Comparison of ENCODE assay signal across 9 mouse cellular contexts in genomic region chr6:8949665-8950201, GRCm38 (mm10). TPM values are rescaled to one million over a fixed set of nuclear protein-coding genes. Genes with fewer than 3 reads are reported as not detected.
DNase-seq lines count a peak whose midpoint lies in the region; ATAC-seq lines count a peak whose summit lies in the region.
"Had no signal": no experiment of that assay in that cellular context is flagged by ENCODE, and none has a peak within 500 bp of the region (broad histone marks: within the 10 kb centered on the region; RNA-seq: fewer than 3 reads in every experiment).

No protein-coding gene starts in this region.

- DNase-seq in cerebellum, adult 11-12 months = peak; percentile 45
- DNase-seq in cerebellum, adult 9-10 months = no peak
- DNase-seq in R1 (ENCODE audit: low read depth, low spot score) = peak; percentile 20
- peak; percentile 26 for DNase-seq in right cerebral cortex, postnatal 25 days
- DNase-seq in c-Kit-positive CD71-positive TER-119-positive erythroid progenitor cells, embryonic 14.5 days (ENCODE audit: low spot score) = no peak
- DNase-seq in gastrocnemius, postnatal 25 days = no peak

- H3K9ac ChIP-seq in embryonic facial prominence, embryonic 15.5 days = no peak overlapping the region
- H3K9ac ChIP-seq in intestine, embryonic 16.5 days (ENCODE audit: low read depth, low read length) = no peak overlapping the region

- H3K4me1 ChIP-seq in embryonic facial prominence, embryonic 15.5 days = peaks cover 33% of the 10 kb centered on the region
- H3K4me1 ChIP-seq in intestine, embryonic 16.5 days (ENCODE audit: control insufficient read depth, insufficient read depth, low read length) = peaks cover 3% of the 10 kb centered on the region; the same call in 1 of the 2 replicates

- peaks cover 82% of the 10 kb centered on the region for H3K27me3 ChIP-seq in embryonic facial prominence, embryonic 15.5 days
- H3K27me3 ChIP-seq in intestine, embryonic 16.5 days (replicated peaks; ENCODE audit: control insufficient read depth, insufficient read depth, low read length) = peaks cover 63% of the 10 kb centered on the region

- no peak; the same call in 1 of the 2 replicates for ATAC-seq in embryonic facial prominence, embryonic 15.5 days (ENCODE audit: insufficient number of reproducible peaks, low FRiP score, low TSS enrichment, low read depth)
- no peak for ATAC-seq in intestine, embryonic 16.5 days

- H3K36me3 ChIP-seq in embryonic facial prominence, embryonic 15.5 days = no peaks in the 10 kb centered on the region
- H3K36me3 ChIP-seq in intestine, embryonic 16.5 days (ENCODE audit: control insufficient read depth, insufficient read depth, low read length) = no peaks in the 10 kb centered on the region

- no peak overlapping the region for H3K27ac ChIP-seq in embryonic facial prominence, embryonic 15.5 days (replicated peaks)
- no peak overlapping the region for H3K27ac ChIP-seq in intestine, embryonic 16.5 days (ENCODE audit: low read length)

- H3K4me3 ChIP-seq in embryonic facial prominence, embryonic 15.5 days (replicated peaks) = peak overlapping the region; percentile 27
- H3K4me3 ChIP-seq in intestine, embryonic 16.5 days (ENCODE audit: low read length) = peak overlapping the region; percentile 9

- no peaks in the 10 kb centered on the region for H3K9me3 ChIP-seq in embryonic facial prominence, embryonic 15.5 days (replicated peaks)
- H3K9me3 ChIP-seq in intestine, embryonic 16.5 days (ENCODE audit: control insufficient read depth, low read length) = no peaks in the 10 kb centered on the region

- H3K4me2 ChIP-seq in embryonic facial prominence, embryonic 15.5 days (replicated peaks) = peak overlapping the region; percentile 58
- H3K4me2 ChIP-seq in intestine, embryonic 16.5 days (ENCODE audit: low read depth, low read length) = peak overlapping the region; percentile 14; the same call in 1 of the 2 replicates

- 1% methylated on average over 31 of the region's 31 CpGs for WGBS in embryonic facial prominence, embryonic 15.5 days
- WGBS in intestine, embryonic 16.5 days = 2% methylated on average over 31 of the region's 31 CpGs

RNA-seq across cellular contexts. Expression of gene Nxph1, which starts 1.5 kb away (rescaled TPM):
- polyA plus RNA-seq in embryonic facial prominence, embryonic 15.5 days (2015; fragmentation: Nextera tagmentation; extraction: Ambion mirVana) = 2.2 and 3.6 TPM in 2 replicates
- 0.11 and 0.34 TPM in 2 replicates for polyA plus RNA-seq in intestine, embryonic 16.5 days (2015; fragmentation: Nextera tagmentation; extraction: Ambion mirVana)
- total RNA-seq in gastrocnemius, postnatal 25 days (2021) = not detected
- polyA plus RNA-seq: C2C12 had no signal

Comparison
In these comparisons a context has a peak if more than half of its experiments do, and no peak if none do; other contexts are left out.
1. DNase-seq: peak in cerebellum, adult 11-12 months (single experiment), R1 (single experiment) and right cerebral cortex, postnatal 25 days (single experiment); none in cerebellum, adult 9-10 months (single experiment), c-Kit-positive CD71-positive TER-119-positive erythroid progenitor cells, embryonic 14.5 days (single experiment) and gastrocnemius, postnatal 25 days (single experiment).